Mouse (Mus musculus): ENCODE results near the gene Prokr2.

GRCm38 (mm10) chr2:132341293-132341692, 44.0 kb downstream of the Prokr2 start:
- TF ChIP-seq POLR2A (IDR thresholded peaks at IDR 0.05; ENCODE audit: borderline replicate concordance, low read depth, low read length), result no peak
- no peak for TF ChIP-seq CTCF (IDR thresholded peaks at IDR 0.05; ENCODE audit: low read depth, low read length)

All from bone marrow macrophage, adult 2 months (primary cell).